Mouse (Mus musculus) gastrocnemius, postnatal 4 days (tissue): ENCODE data around the gene Zdhhc21. TPM values are rescaled to one million over a fixed set of nuclear protein-coding genes. Genes with fewer than 3 reads are reported as not detected.

Experiments used
- DNase-seq, 2 experiments: peaks; one replicate each; pipeline ENCODE4 v3.0.0; 2021 to 2022; ENCODE audit warnings: low spot score in 2 of 2, mixed read lengths in 2 of 2
- long read RNA-seq, 2 experiments: library from polyadenylated mRNA; stranded (forward); transcript quantifications; one replicate each; pipeline ENCODE4 v2.0.0; 2021
- total RNA-seq, 2 experiments: library from RNA; stranded (reverse); gene quantifications; 2 replicates each; pipeline ENCODE4 v1.2.3; 2021

The Zdhhc21 gene
- total RNA-seq = 10 to 100 TPM; 14.4 to 14.6 TPM
- long read RNA-seq, experiment 1, full-length matches to known transcripts = 3 of 4 reads
- long read RNA-seq, experiment 1, partial matches to known transcripts = 0 of 4 reads
- long read RNA-seq, experiment 1, other reads (novel, unspliced or antisense) = 1 of 4 reads
- long read RNA-seq, experiment 2, full-length matches to known transcripts = 4 of 8 reads
- long read RNA-seq, experiment 2, partial matches to known transcripts = 1 of 8 reads
- long read RNA-seq, experiment 2, other reads (novel, unspliced or antisense) = 3 of 8 reads

GRCm38 (mm10) chr4:82859131-82860125 is at the start of gene Zdhhc21:
TSS of gene Zdhhc21 (minus strand) at chr4:82859958.
- DNase-seq = peak; percentile 57 to 81

GRCm38 (mm10) chr4:82895227-82895626 is 35.5 kb upstream of the Zdhhc21 start:
- DNase-seq = no peak

GRCm38 (mm10) chr4:82892247-82892646 is 32.5 kb upstream of the Zdhhc21 start:
- DNase-seq = no peak

GRCm38 (mm10) chr4:82891566-82891965 is 31.8 kb upstream of the Zdhhc21 start:
- DNase-seq = no peak

GRCm38 (mm10) chr4:82891049-82891448 is 31.3 kb upstream of the Zdhhc21 start:
- peak in 1 of 2 experiments; percentile 40 for DNase-seq

GRCm38 (mm10) chr4:82890585-82890984 is 30.8 kb upstream of the Zdhhc21 start:
- DNase-seq = no peak

GRCm38 (mm10) chr4:82886148-82886547 is 26.4 kb upstream of the Zdhhc21 start:
- no peak for DNase-seq

GRCm38 (mm10) chr4:82885535-82885913 is 25.8 kb upstream of the Zdhhc21 start:
- DNase-seq = no peak

GRCm38 (mm10) chr4:82884636-82885534 is 25.1 kb upstream of the Zdhhc21 start, which contains the start of gene Cer1:
TSS of gene Cer1 (minus strand) at chr4:82885148.
- DNase-seq = peak in 1 of 2 experiments; percentile 36

- no peak for DNase-seq
These were observed 22.7 kb upstream of the Zdhhc21 start for GRCm38 (mm10) chr4:82882500-82882899.

GRCm38 (mm10) chr4:82881366-82881765 is 21.6 kb upstream of the Zdhhc21 start:
- DNase-seq = no peak

- DNase-seq = no peak
These were observed 20.5 kb upstream of the Zdhhc21 start for GRCm38 (mm10) chr4:82880243-82880642.

- no peak for DNase-seq
These were observed 19.4 kb upstream of the Zdhhc21 start for GRCm38 (mm10) chr4:82879152-82879551.

- DNase-seq = no peak
These were observed 16.9 kb upstream of the Zdhhc21 start for GRCm38 (mm10) chr4:82876656-82877055.

- DNase-seq = no peak
These were observed 15.8 kb upstream of the Zdhhc21 start for GRCm38 (mm10) chr4:82875532-82875931.

- no peak for DNase-seq
These were observed 15.0 kb upstream of the Zdhhc21 start for GRCm38 (mm10) chr4:82874791-82875190.

GRCm38 (mm10) chr4:82872548-82872947 is 12.8 kb upstream of the Zdhhc21 start:
- DNase-seq = no peak

- no peak for DNase-seq
These were observed 12.4 kb upstream of the Zdhhc21 start for GRCm38 (mm10) chr4:82872121-82872520.

- DNase-seq = no peak
These were observed 11.2 kb upstream of the Zdhhc21 start for GRCm38 (mm10) chr4:82870931-82871330.

- DNase-seq = no peak
These were observed 8.1 kb upstream of the Zdhhc21 start for GRCm38 (mm10) chr4:82867731-82868445.
